Mouse (Mus musculus) thymus, adult 18-20 months (tissue): ENCODE data around the gene Nlrp9c.
"Not testable (repeated sequence)": the region's sequence is repeated elsewhere in the genome, so short reads cannot be mapped to it uniquely, and the experiment has no call there.

Experiments used
- DNase-seq, 2 experiments: peaks; one replicate each; pipeline ENCODE4 v3.0.0; 2022; ENCODE audit warnings: mixed read lengths in 2 of 2

Gene Nlrp9c

GRCm38 (mm10) chr7:26403600-26403999 is at the start of gene Nlrp9c:
Gene Nlrp9c (minus strand): TSS chr7:26403700.
- not testable (repeated sequence) for DNase-seq

- DNase-seq = no peak
Measured at GRCm38 (mm10) chr7:26434813-26435212, 31.3 kb upstream of the Nlrp9c start, which contains the start of gene Nlrp4a. Gene Nlrp4a (plus strand): TSS chr7:26435113.

DNA sequence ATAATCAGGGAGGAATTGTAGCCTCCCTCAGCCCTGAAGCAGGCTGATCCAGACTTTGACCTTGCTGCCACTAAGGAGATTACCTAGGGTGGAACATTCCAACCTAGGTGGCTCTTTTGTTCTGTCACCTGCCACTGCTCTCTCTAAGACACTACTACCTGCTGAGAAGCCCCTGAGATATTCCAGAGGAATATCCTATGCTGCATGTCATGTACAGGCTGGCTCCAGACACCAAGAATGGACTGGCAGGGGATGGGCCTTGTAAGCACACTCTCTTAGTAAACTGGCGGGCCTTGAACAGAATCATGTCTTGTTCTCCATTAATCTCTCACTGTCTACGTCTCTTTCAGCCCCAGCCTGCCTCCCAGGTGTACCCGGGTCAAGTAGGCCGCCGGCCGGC is 11.7 kb downstream of the Nlrp9c start:
- DNase-seq = not testable (repeated sequence)

- DNase-seq = not testable (repeated sequence)
Measured at GRCm38 (mm10) chr7:26391137-26391536, 12.4 kb downstream of the Nlrp9c start.

DNA sequence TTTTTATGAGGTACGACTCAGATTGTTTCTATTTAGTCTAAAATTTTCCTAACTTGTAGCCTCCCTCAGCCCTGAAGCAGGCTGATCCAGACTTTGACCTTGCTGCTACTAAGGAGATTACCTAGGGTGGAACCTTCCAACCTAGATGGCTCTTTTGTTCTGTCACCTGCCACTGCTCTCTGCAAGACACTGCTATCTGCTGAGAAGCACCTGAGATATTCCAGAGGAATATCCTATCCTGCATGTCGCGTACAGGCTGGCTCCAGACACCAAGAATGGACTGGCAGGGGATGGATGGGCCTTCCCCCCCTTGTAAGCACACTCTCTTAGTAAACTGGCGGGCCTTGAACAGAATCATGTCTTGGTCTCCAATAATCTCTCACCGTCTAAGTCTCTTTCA is 16.8 kb downstream of the Nlrp9c start:
- not testable (repeated sequence) for DNase-seq

- no peak for DNase-seq
Measured at GRCm38 (mm10) chr7:26380807-26381206, 22.7 kb downstream of the Nlrp9c start.

DNA sequence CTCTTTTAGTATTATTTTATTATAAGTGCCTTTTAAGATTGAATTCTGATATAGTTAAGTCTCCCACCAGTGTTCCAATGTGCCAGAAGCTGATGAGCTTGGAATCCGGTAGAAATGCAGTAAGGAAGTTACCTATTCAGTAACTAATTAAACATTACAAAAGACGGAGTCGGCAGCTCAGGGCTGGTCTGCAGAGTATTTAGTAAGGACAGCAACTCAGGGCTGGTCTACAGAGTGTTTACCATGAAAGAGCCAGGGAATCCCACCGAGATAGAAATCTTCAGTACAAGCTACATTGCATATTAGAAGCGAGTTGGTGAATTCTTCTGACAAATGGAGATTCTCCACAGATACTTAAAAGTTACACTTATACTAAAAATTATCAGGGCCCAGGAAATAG is 30.3 kb downstream of the Nlrp9c start:
- not testable (repeated sequence) for DNase-seq

DNA sequence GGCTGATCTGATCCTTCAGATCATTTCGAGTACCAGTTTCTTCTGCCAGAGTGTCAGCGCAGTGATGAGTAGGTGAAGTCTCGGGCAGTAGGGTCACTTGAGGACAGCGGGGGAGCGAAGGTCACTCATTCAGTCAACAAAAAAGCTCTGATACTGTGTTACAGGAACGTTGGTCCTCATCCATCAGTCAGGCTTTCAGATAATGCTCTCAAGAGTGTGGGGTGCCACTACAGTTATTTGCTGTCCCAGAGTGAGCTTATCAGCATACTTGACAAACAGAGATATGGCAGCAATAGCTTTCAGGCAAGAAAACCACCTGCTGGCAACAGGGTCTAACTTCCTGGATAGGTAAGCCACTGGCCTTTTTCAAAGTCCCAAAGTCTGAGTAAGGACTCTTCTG is 46.8 kb downstream of the Nlrp9c start:
- not testable (repeated sequence) for DNase-seq

- DNase-seq = not testable (repeated sequence)
Measured at GRCm38 (mm10) chr7:26352258-26352657, 51.2 kb downstream of the Nlrp9c start.

DNA sequence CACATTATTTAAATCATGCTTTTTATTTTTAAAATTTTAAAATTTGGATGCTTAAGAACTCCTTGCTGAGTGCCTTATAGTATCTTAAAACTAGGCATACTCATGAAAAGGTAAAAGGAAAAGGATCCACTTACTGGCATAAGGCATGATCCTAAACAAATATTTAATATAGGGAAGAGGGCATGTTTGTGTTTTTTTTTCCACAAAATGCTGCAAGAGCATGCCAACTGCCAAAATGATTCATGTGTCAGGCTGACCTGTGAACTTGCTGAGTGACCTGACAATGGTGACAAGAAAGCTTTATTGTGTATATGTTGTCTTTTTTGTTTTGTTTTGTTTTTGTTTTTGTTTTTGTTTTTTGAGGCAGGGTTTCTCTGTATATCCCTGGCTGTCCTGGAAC is 53.3 kb downstream of the Nlrp9c start:
- not testable (repeated sequence) for DNase-seq

GRCm38 (mm10) chr7:26320361-26320760 is 83.1 kb downstream of the Nlrp9c start:
- DNase-seq = not testable (repeated sequence)

GRCm38 (mm10) chr7:26315809-26316208 is 87.7 kb downstream of the Nlrp9c start:
- not testable (repeated sequence) for DNase-seq

DNA sequence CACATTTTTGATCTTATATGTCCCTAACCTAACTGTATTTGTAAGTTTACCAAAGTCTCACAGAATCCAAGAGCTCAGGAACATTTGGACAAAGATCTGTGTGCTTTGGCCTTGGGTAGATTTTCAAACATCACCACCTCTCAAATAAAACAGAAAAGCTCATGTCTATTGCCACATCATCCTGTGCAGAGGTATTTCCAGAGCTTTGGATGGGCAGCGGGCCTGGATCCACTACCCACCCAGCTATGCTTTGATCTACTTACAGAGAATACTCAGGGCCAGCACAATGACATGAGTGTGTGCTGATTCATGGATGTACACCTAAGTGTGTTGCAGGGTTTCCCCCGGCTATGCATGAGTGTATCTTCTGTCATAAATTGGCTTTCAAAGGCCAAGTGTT is 88.3 kb downstream of the Nlrp9c start:
- DNase-seq = not testable (repeated sequence)

DNA sequence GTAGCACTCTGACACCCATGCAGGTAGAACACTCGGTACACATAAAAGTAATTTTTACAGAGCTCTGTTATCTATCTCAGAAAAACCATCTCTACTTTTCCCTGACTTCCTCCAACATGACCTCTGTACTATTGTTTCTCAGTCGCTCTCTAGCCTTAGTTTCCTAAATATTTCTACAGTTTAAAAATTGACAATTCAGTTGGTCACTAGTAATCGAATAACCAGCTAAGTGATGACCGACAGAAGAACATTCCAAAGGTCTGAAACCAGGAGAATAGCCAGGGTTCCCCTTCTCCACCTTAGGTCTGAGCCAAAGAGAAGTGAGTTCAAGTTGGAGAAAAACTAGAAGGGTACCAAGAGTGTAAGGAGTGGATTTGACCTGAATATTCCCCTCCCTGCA is 91.7 kb downstream of the Nlrp9c start:
- not testable (repeated sequence) for DNase-seq

- not testable (repeated sequence) for DNase-seq
Measured at GRCm38 (mm10) chr7:26306926-26307325, 96.6 kb downstream of the Nlrp9c start, which contains the start of gene Cyp2a4. Gene Cyp2a4 (plus strand): TSS chr7:26307169.

- DNase-seq = not testable (repeated sequence)
Measured at GRCm38 (mm10) chr7:26303429-26304166, 99.9 kb downstream of the Nlrp9c start.
